Mouse (Mus musculus) ovary, postnatal 36 days (tissue): ENCODE measurements around the gene Isoc2b.
"Not testable (repeated sequence)": the region's sequence is repeated elsewhere in the genome, so short reads cannot be mapped to it uniquely, and the experiment has no call there.

Experiments
- DNase-seq: peaks from one replicate; pipeline ENCODE4 v3.0.0; 2022; ENCODE audit warnings: low spot score, mixed read lengths

Gene Isoc2b

GRCm38 (mm10) chr7:4870133-4870532 lies at the start of gene Isoc2b:
Gene Isoc2b, minus strand, starts transcription at chr7:4870258.
- DNase-seq, result no peak

GRCm38 (mm10) chr7:4919096-4919495 lies 49.0 kb upstream of the Isoc2b start:
- no peak for DNase-seq

GRCm38 (mm10) chr7:4918681-4919080 lies 48.6 kb upstream of the Isoc2b start:
- no peak for DNase-seq

GRCm38 (mm10) chr7:4917494-4917893 lies 47.4 kb upstream of the Isoc2b start:
- DNase-seq, result no peak

GRCm38 (mm10) chr7:4915669-4916416 lies 45.8 kb upstream of the Isoc2b start:
- DNase-seq, result no peak

GRCm38 (mm10) chr7:4915007-4915665 lies 45.1 kb upstream of the Isoc2b start, which contains the start of gene Zfp628:
Gene Zfp628, plus strand, starts transcription at chr7:4915217.
- DNase-seq, result peak; percentile 94

- DNase-seq, result no peak
These were observed 42.2 kb upstream of the Isoc2b start for GRCm38 (mm10) chr7:4912248-4912647.

- peak; percentile 60 for DNase-seq
These were observed 41.5 kb upstream of the Isoc2b start for GRCm38 (mm10) chr7:4911561-4911960.

GRCm38 (mm10) chr7:4906466-4906950 lies 36.5 kb upstream of the Isoc2b start, which contains the start of gene Gm36210:
Gene Gm36210, minus strand, starts transcription at chr7:4906516.
- DNase-seq, result no peak

GRCm38 (mm10) chr7:4902404-4902803 lies 32.3 kb upstream of the Isoc2b start:
- no peak for DNase-seq

GRCm38 (mm10) chr7:4901171-4901570 lies 31.1 kb upstream of the Isoc2b start:
- no peak for DNase-seq

GRCm38 (mm10) chr7:4900523-4900851 lies 30.4 kb upstream of the Isoc2b start:
- no peak for DNase-seq

- no peak for DNase-seq
These were observed 29.8 kb upstream of the Isoc2b start for GRCm38 (mm10) chr7:4899649-4900522.

GRCm38 (mm10) chr7:4898851-4899648 lies 29.0 kb upstream of the Isoc2b start:
- no peak for DNase-seq

GRCm38 (mm10) chr7:4895186-4895585 lies 25.1 kb upstream of the Isoc2b start:
- no peak for DNase-seq

GRCm38 (mm10) chr7:4886680-4887079 lies 16.6 kb upstream of the Isoc2b start:
- DNase-seq, result no peak

- DNase-seq, result not testable (repeated sequence)
These were observed 9.0 kb upstream of the Isoc2b start for GRCm38 (mm10) chr7:4879036-4879435.

GRCm38 (mm10) chr7:4878186-4878585 lies 8.1 kb upstream of the Isoc2b start:
- DNase-seq, result no peak

- no peak for DNase-seq
These were observed 7.2 kb upstream of the Isoc2b start for GRCm38 (mm10) chr7:4877226-4877625.

- peak; percentile 84 for DNase-seq
These were observed 6.7 kb upstream of the Isoc2b start, which contains the start of gene Isoc2a for GRCm38 (mm10) chr7:4876753-4877221. Gene Isoc2a, plus strand, starts transcription at chr7:4877153.

GRCm38 (mm10) chr7:4866631-4867180 lies 3.4 kb downstream of the Isoc2b start:
- DNase-seq, result no peak
